Mouse (Mus musculus): ENCODE results near the gene Ap3s2. TPM values are rescaled to one million over a fixed set of nuclear protein-coding genes. Genes with fewer than 3 reads are reported as not detected.
A peak's percentile ranks its signal among the peaks of the same experiment; 100 is the strongest.

Ap3s2 gene
- 8.3 and 8.6 TPM in 2 replicates for total RNA-seq (2012; rRNA removed)
- 10 to 100 TPM; 18.2 to 91.2 TPM for polyA plus RNA-seq (2012; ENCODE audit: insufficient read depth in 1 of 2, insufficient read length in 2 of 2, low read depth in 1 of 2, low replicate concordance in 2 of 2, missing spikeins in 1 of 2)

DNA sequence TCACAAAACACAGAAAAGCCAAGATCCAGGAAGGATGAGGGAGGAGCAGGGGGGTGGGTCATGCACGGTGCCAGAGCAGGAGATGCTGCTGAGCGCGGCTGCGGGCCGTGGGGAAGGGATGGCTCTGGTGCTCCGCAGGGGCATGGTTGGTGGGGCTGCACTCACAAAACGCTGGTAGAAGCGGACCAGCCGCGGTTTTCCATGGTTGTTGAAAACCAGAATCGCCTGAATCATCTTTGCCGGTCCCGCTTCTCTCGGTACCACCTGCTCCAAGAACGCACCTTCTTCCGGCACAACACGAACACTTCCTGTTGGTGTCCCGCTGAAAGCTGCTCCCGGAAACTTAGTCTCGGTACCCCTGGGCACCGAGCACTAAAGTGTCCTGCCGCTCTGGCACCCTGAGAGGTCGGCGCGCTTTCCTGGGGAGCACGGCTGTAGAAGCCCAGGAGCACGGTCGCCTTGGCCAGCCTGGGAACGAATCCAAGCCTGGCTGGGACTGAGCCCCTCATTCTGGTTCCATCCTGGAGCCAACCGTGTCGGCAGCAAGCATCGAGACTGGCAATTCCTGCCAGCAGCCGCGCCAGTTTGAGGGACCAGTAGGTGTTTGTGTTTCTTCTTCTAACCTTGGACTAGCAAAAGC is at the start of gene Ap3s2:
Ap3s2 (minus strand) TSS at position 306 of the 640 bp plus-strand sequence.
- H3K9me3 ChIP-seq (replicated peaks; ENCODE audit: insufficient read depth, low read length), result no peaks in the 10 kb centered on the region
- peaks cover 0 to 8% of the 10 kb centered on the region in 2 experiments; a peak in 2 of 4 replicates for H3K4me1 ChIP-seq (ENCODE audit: control insufficient read depth in 1 of 2, insufficient read depth in 2 of 2, low read length in 2 of 2)
- H3K27ac ChIP-seq (ENCODE audit: control insufficient read depth, low read depth, low read length), result peak within 1 kb of the TSS; percentile 14
- peaks cover 1% of the 10 kb centered on the region for H3K79me2 ChIP-seq (ENCODE audit: control insufficient read depth, insufficient read depth, low read length, poor library complexity)
- DNase-seq (ENCODE audit: low read depth, low spot score), result peak; percentile 95
- H3K4me3 ChIP-seq (ENCODE audit: control insufficient read depth in 1 of 2, insufficient read depth in 1 of 2, low read depth in 2 of 2, low read length in 2 of 2), result peak within 1 kb of the TSS; percentile 74 to 82
- no peaks in the 10 kb centered on the region for H3K27me3 ChIP-seq (ENCODE audit: control insufficient read depth in 1 of 2, insufficient read depth in 2 of 2, low read length in 2 of 2)
- peak within 1 kb of the TSS; percentile 73 for H3K9ac ChIP-seq (ENCODE audit: control insufficient read depth, low read depth, low read length, poor library complexity, severe bottlenecking)
- peaks cover 0 to 8% of the 10 kb centered on the region in 2 experiments; a peak in 2 of 4 replicates for H3K36me3 ChIP-seq (ENCODE audit: control insufficient read depth in 1 of 2, insufficient read depth in 2 of 2, low read length in 2 of 2)
- TF ChIP-seq JUND (IDR thresholded peaks at IDR 0.05; ENCODE audit: low read depth, low read length), result no peak
- peak; percentile 22; the same call in 1 of the 2 replicates for TF ChIP-seq ZKSCAN1 (IDR thresholded peaks at IDR 0.05; ENCODE audit: low read depth, low read length)
- no peak for TF ChIP-seq TAL1 (IDR thresholded peaks at IDR 0.05; ENCODE audit: low read length)
- TF ChIP-seq POLR2AphosphoS5 (IDR thresholded peaks at IDR 0.05; ENCODE audit: borderline replicate concordance, low read depth, low read length), result no peak
- no peak for TF ChIP-seq MYB (IDR thresholded peaks at IDR 0.05; ENCODE audit: low read depth, low read length)
- TF ChIP-seq CHD2 (IDR thresholded peaks at IDR 0.05; ENCODE audit: low read length), result no peak
- no peak for TF ChIP-seq ZNF384 (IDR thresholded peaks at IDR 0.05; ENCODE audit: low read depth, low read length)
- TF ChIP-seq CTCF (IDR thresholded peaks at IDR 0.05 in 2 of 3, conservative IDR thresholded peaks at IDR 0.05 in 1 of 3; ENCODE audit: control insufficient read depth in 1 of 3, insufficient read depth in 1 of 3, low read depth in 2 of 3, low read length in 3 of 3, poor library complexity in 1 of 3, severe bottlenecking in 1 of 3), result no peak
- peak; percentile 77 for TF ChIP-seq NELFE (IDR thresholded peaks at IDR 0.05; ENCODE audit: low read depth, low read length)
- no peak for TF ChIP-seq BHLHE40 (IDR thresholded peaks at IDR 0.05; ENCODE audit: borderline replicate concordance, low read depth, low read length)
- peak; percentile 49; the same call in 1 of the 2 replicates for TF ChIP-seq ETS1 (IDR thresholded peaks at IDR 0.05; ENCODE audit: low read depth, low read length)
- no peak; the same call in 1 of the 2 replicates for TF ChIP-seq SMC3 (IDR thresholded peaks at IDR 0.05; ENCODE audit: low read depth, low read length)
- no peak for TF ChIP-seq NRF1 (IDR thresholded peaks at IDR 0.05; ENCODE audit: insufficient read depth, low read depth, low read length, poor library complexity, severe bottlenecking)
- TF ChIP-seq USF2 (IDR thresholded peaks at IDR 0.05; ENCODE audit: borderline replicate concordance in 1 of 2, insufficient read depth in 1 of 2, low read depth in 1 of 2, low read length in 2 of 2), result no peak
- TF ChIP-seq EP300 (IDR thresholded peaks at IDR 0.05; ENCODE audit: low read depth in 1 of 2, low read length in 2 of 2), result peak in 1 of 2 experiments; percentile 13; a peak in 1 of 4 replicates
- peak; percentile 88; the same call in 1 of the 2 replicates for TF ChIP-seq ZMIZ1 (IDR thresholded peaks at IDR 0.05; ENCODE audit: low read depth, low read length)
- peak; percentile 95 for TF ChIP-seq HCFC1 (IDR thresholded peaks at IDR 0.05; ENCODE audit: low read depth, low read length)
- TF ChIP-seq CHD1 (IDR thresholded peaks at IDR 0.05; ENCODE audit: low read depth, low read length), result 0 out of 2 replicates have a peak, but pooled peaks have one; percentile 49
- peak; percentile 94 for TF ChIP-seq ELF1 (IDR thresholded peaks at IDR 0.05; ENCODE audit: low read depth, low read length)
- TF ChIP-seq UBTF (IDR thresholded peaks at IDR 0.05; ENCODE audit: borderline replicate concordance, insufficient read depth, low read depth, low read length), result peak; percentile 92; the same call in 1 of the 2 replicates
- TF ChIP-seq POLR2A (IDR thresholded peaks at IDR 0.05; ENCODE audit: control insufficient read depth in 1 of 2, insufficient read depth in 1 of 2, low read depth in 1 of 2, low read length in 2 of 2, poor library complexity in 1 of 2), result peak; percentile 54 to 84; a peak in 3 of 4 replicates
- TF ChIP-seq SIN3A (IDR thresholded peaks at IDR 0.05; ENCODE audit: low read length), result peak; percentile 98
- TF ChIP-seq GATA1 (IDR thresholded peaks at IDR 0.05; ENCODE audit: low read depth, low read length), result no peak
- no peak for TF ChIP-seq USF1 (IDR thresholded peaks at IDR 0.05; ENCODE audit: low read depth, low read length)
- TF ChIP-seq MAX (IDR thresholded peaks at IDR 0.05; ENCODE audit: low read length), result peak; percentile 65; the same call in 1 of the 2 replicates
- TF ChIP-seq MXI1 (IDR thresholded peaks at IDR 0.05; ENCODE audit: low read depth, low read length), result peak; percentile 86
- TF ChIP-seq RCOR1 (IDR thresholded peaks at IDR 0.05; ENCODE audit: low read depth, low read length), result no peak
- no peak; the same call in 1 of the 2 replicates for TF ChIP-seq E2F4 (IDR thresholded peaks at IDR 0.05; ENCODE audit: borderline replicate concordance, low read depth, low read length)
- peak; percentile 68; the same call in 1 of the 2 replicates for TF ChIP-seq POLR2AphosphoS2 (IDR thresholded peaks at IDR 0.05; ENCODE audit: low read length)
- peak; percentile 94 for TF ChIP-seq TBP (IDR thresholded peaks at IDR 0.05; ENCODE audit: low read depth, low read length)
- no peak for TF ChIP-seq MEF2A (IDR thresholded peaks at IDR 0.05; ENCODE audit: extremely low read depth, insufficient replicate concordance, low read depth, low read length, poor library complexity, severe bottlenecking)
- peak; percentile 11; the same call in 1 of the 2 replicates for TF ChIP-seq ZC3H11A (IDR thresholded peaks at IDR 0.05; ENCODE audit: low read depth, low read length)
- TF ChIP-seq MYC (IDR thresholded peaks at IDR 0.05; ENCODE audit: low read depth, low read length), result peak; percentile 57; the same call in 1 of the 2 replicates
- peak; percentile 87 for TF ChIP-seq TCF12 (IDR thresholded peaks at IDR 0.05; ENCODE audit: low read depth, low read length)
- TF ChIP-seq RAD21 (IDR thresholded peaks at IDR 0.05; ENCODE audit: low read depth, low read length), result no peak

Measured in MEL (cell line).